Mouse (Mus musculus) left cerebral cortex, postnatal 14 days (tissue): ENCODE results near the gene Gm11007. TPM values are rescaled to one million over a fixed set of nuclear protein-coding genes. Genes with fewer than 3 reads are reported as not detected.
"Not testable (repeated sequence)": the region's sequence is repeated elsewhere in the genome, so short reads cannot be mapped to it uniquely, and the experiment has no call there.

ENCODE experiments used
- DNase-seq, 2 experiments: peaks; one replicate each; pipeline ENCODE4 v3.0.0; 2021 to 2022; ENCODE audit warnings: low spot score in 2 of 2, mixed read lengths in 1 of 2
- intact Hi-C: fragments of 180-260 bp; cut with DNase I; formaldehyde crosslinking; loops from one replicate; pipeline ENCODE4 v1.15.1; 2025
- long read RNA-seq, 2 experiments: library from polyadenylated mRNA; stranded (forward); transcript quantifications; one replicate each; pipeline ENCODE4 v2.0.0; 2021
- total RNA-seq, 2 experiments: library from RNA; stranded (reverse); gene quantifications; 2 replicates each; pipeline ENCODE4 v1.2.3; 2021

The Gm11007 gene
- total RNA-seq: not detected
- long read RNA-seq, experiment 1, partial matches to known transcripts: 0 of 7 reads
- long read RNA-seq, experiment 1, other reads (novel, unspliced or antisense): 7 of 7 reads
- long read RNA-seq, experiment 2, partial matches to known transcripts: 0 of 2 reads
- long read RNA-seq, experiment 2, other reads (novel, unspliced or antisense): 2 of 2 reads

DNA sequence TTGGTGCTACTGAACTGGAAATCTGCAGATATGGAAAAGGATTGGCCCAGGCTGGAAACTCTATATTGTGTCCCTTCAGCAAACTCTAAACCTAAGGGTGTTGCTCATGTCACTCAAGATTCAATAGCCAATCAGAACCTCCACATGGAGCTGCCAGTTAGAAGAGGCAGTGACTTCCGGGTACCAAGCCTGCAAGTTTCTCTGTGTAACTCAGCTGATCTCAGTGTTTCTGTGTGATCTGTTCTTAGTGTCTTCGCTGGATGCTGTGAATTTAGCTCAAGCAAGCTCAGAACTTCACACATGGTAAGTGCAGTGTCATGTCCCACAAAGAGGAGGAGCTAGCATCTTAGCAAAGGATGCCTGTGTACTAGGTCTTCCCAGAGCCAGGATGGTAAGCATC is at the start of gene Gm11007:
Gene Gm11007 (plus strand): TSS at position 301 of the 400 bp plus-strand sequence.
- DNase-seq, intact Hi-C loops: not testable (repeated sequence)

Other genes with a start within 250 kb of the Gm11007 start
- gene Gm4724, start 208.2 kb upstream of the Gm11007 start, total RNA-seq: 10 to 100 TPM in 1 of 2 experiments, 1 to 10 TPM in 1; 6.6 to 10.3 TPM
- gene Zfp965, start 174.0 kb upstream of the Gm11007 start, total RNA-seq: 1 to 10 TPM; 4.3 to 6.2 TPM
- gene Zfp969, start 59.7 kb downstream of the Gm11007 start, total RNA-seq: 1 to 10 TPM in 1 of 2 experiments, not detected in 1; 3.4 TPM
- not detected for gene Gm2007, start 97.6 kb downstream of the Gm11007 start, total RNA-seq
- 1 to 10 TPM in 1 of 2 experiments, not detected in 1; 8.4 TPM for gene Gm14288, start 157.1 kb downstream of the Gm11007 start, total RNA-seq
- 10 to 100 TPM; 52.9 to 57.0 TPM for gene Gm6710, start 225.2 kb downstream of the Gm11007 start, total RNA-seq